Mouse (Mus musculus) neural tube, embryonic 12.5 days (tissue): ENCODE results near the gene Rgs9. TPM values are rescaled to one million over a fixed set of nuclear protein-coding genes. Genes with fewer than 3 reads are reported as not detected.
"Not testable (repeated sequence)": the region's sequence is repeated elsewhere in the genome, so short reads cannot be mapped to it uniquely, and the experiment has no call there.

Experiments
- ATAC-seq: fragments of 200-750 bp; cut with Nextera tagmentation; 2 replicates; pipeline ENCODE4 v1.8.0; 2017; ENCODE audit warnings: low read depth, mild to moderate bottlenecking, moderate TSS enrichment, moderate library complexity; ENCODE audit not compliant: low FRiP score
- H3K27ac ChIP-seq: fragments of 300-500 bp; sonication (generic); 2 replicates; pipeline ENCODE4 v1.5.1; 2016
- H3K27me3 ChIP-seq: fragments of 300-500 bp; sonication (generic); replicated peaks from 2 replicates; pipeline ENCODE4 v1.6.1; 2016; ENCODE audit warnings: mild to moderate bottlenecking
- H3K36me3 ChIP-seq: fragments of 300-500 bp; sonication (generic); 2 replicates; pipeline ENCODE4 v1.6.1; 2016; ENCODE audit warnings: mild to moderate bottlenecking
- H3K4me1 ChIP-seq: fragments of 300-500 bp; sonication (generic); 2 replicates; pipeline ENCODE4 v1.6.1; 2016
- H3K4me2 ChIP-seq: fragments of 300-500 bp; sonication (generic); replicated peaks from 2 replicates; pipeline ENCODE4 v1.6.1; 2016; ENCODE audit warnings: mild to moderate bottlenecking
- H3K4me3 ChIP-seq: fragments of 300-500 bp; sonication (generic); 2 replicates; pipeline ENCODE4 v1.5.1; 2016
- H3K9ac ChIP-seq: fragments of 300-500 bp; sonication (generic); 2 replicates; pipeline ENCODE4 v1.6.1; 2016; ENCODE audit warnings: mild to moderate bottlenecking
- H3K9me3 ChIP-seq: fragments of 300-500 bp; sonication (generic); 2 replicates; pipeline ENCODE4 v1.6.1; 2016; ENCODE audit warnings: mild to moderate bottlenecking
- WGBS: fragments of 180-500 bp; shearing (Covaris S2); methylation state at CpG from one replicate; pipeline ENCODE4 v1.1.7; 2016; 5-methylcytosine and 5-hydroxymethylcytosine counted together
- polyA plus RNA-seq: library from polyadenylated mRNA; unstranded; fragments of >200 nt; fragmentation: Nextera tagmentation; extraction: Ambion mirVana; gene quantifications from 2 replicates; pipeline ENCODE4 v1.2.1, GENCODE M21; 2016

Rgs9 gene
- 3.4 TPM in 2 replicates for polyA plus RNA-seq

DNA sequence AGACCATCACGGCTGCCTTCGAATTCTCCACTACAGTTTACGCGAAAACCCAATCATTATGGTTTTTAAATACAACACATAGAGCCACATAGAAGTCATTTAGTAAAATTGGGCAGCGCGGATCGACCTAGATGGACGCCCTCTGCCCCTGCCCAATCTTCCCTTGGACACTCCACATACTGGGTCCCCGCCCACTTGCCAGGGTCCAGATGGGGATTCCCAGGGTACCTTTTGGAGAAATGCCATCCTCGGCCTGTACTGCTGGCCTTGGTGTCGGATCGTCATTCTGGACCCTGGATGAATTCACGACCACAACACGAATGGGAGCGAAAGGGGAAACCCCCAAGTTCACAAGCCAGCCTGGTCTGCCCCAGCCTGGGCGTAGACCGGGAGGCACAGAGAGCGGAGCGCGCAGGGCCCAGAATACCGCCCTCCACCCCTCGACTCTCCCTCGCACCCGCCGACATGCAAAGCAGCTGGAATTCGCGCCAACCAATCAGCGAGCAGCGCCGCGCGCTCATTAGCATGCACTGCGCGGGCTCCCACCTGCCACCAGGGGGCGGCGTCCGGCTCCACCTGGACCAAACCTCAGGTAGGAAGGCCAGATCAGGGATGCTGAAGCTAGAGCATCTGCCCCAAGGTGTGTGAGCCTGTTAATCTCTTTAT is at the start of gene Rgs9:
Rgs9 (minus strand) TSS at position 420 of the 666 bp plus-strand sequence.
- H3K27ac ChIP-seq: no peak within 1 kb of the TSS

GRCm38 (mm10) chr11:109347242-109347959 is 49.5 kb upstream of the Rgs9 start:
- no peaks in the 10 kb centered on the region for H3K27me3 ChIP-seq
- no peak overlapping the region for H3K4me3 ChIP-seq
- WGBS: 82% methylated on average over 10 of the region's 10 CpGs
- H3K9me3 ChIP-seq: no peaks in the 10 kb centered on the region
- 0 out of 2 replicates have a peak, but pooled peaks have one; percentile 41 for ATAC-seq
- H3K27ac ChIP-seq: no peak overlapping the region
- H3K9ac ChIP-seq: no peak overlapping the region
- H3K4me2 ChIP-seq: no peak overlapping the region
- H3K4me1 ChIP-seq: 0 out of 2 replicates have a peak, but pooled peaks cover 5% of the 10 kb centered on the region
- H3K36me3 ChIP-seq: no peaks in the 10 kb centered on the region

More for the DNA sequence above, at the start of gene Rgs9:
- H3K27me3 ChIP-seq: 0 out of 2 replicates have a peak, but pooled peaks cover 3% of the 10 kb centered on the region
- peak; percentile 96 for ATAC-seq
- no peaks in the 10 kb centered on the region for H3K36me3 ChIP-seq
- H3K9me3 ChIP-seq: no peaks in the 10 kb centered on the region
- WGBS: 4% methylated on average over 37 of the region's 37 CpGs
- peak within 1 kb of the TSS; percentile 36; the same call in 1 of the 2 replicates for H3K9ac ChIP-seq
- peak within 1 kb of the TSS; percentile 39 for H3K4me3 ChIP-seq
- peak within 1 kb of the TSS; percentile 81 for H3K4me2 ChIP-seq
- peaks cover 4% of the 10 kb centered on the region for H3K4me1 ChIP-seq

DNA sequence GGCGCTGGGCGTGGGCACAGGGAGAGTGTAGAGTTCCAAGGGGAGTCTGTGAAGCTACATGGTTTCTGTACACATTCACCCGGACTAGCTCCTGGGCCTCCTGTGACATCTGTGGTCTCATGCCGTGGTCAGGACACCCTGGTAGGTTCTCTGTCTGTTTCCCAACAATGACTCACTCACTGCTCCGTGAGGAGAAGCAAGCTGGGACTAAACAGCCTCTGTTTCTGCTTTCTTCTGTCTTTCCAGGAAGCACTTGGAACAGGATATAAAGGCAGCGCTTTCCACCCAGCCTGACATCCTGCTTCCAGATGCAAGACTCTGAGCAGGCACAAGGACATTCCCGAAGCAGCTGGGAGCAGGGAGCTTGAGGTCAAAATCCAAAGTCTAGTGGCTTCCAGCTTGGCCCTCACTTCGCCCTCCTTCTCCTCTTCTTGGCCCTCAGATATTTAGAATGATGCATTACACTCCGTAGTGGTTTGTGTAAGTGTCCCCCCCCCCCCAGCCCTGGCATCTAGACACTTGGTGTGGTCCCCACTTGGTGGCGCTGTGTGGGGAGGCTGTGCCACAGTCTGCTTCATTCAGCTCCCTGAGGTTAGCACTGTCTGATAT is 46.2 kb upstream of the Rgs9 start:
- Histone ChIP-seq H3K27me3 (no peaks in the 10 kb centered on the region), H3K9ac (no peak overlapping the region), H3K4me1 (0 out of 2 replicates have a peak, but pooled peaks cover 5% of the 10 kb centered on the region), H3K4me3 (no peak overlapping the region), H3K36me3 (no peaks in the 10 kb centered on the region), H3K9me3 (no peaks in the 10 kb centered on the region), H3K27ac (no peak overlapping the region), H3K4me2 (no peak overlapping the region)
- 32% methylated on average over 10 of the region's 10 CpGs for WGBS
- no peak for ATAC-seq

DNA sequence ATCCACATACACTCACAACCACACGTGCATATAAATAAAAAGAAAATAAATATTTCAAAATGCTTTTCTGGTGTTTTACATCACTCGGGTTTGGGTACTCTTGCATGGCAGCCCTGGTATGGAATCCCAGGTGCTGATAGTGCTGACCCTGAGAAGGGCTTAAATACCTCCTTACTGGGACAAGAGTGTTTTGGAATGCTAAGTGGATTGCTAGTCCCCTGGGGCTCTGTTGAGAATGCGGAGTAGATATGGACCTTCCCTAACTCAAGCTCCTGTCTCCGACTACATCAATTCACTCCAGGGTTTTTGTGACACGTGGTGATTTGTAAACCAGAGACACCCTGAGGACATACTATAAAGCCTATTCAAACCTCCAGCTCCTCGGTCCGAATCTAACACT is 45.6 kb upstream of the Rgs9 start:
- Histone ChIP-seq H3K9ac (no peak overlapping the region), H3K9me3 (no peaks in the 10 kb centered on the region), H3K4me3 (no peak overlapping the region), H3K27ac (no peak overlapping the region), H3K4me2 (no peak overlapping the region), H3K36me3 (no peaks in the 10 kb centered on the region), H3K27me3 (no peaks in the 10 kb centered on the region), H3K4me1 (0 out of 2 replicates have a peak, but pooled peaks cover 5% of the 10 kb centered on the region)
- WGBS: 25% methylated on average over 7 of the region's 7 CpGs
- no peak for ATAC-seq

DNA sequence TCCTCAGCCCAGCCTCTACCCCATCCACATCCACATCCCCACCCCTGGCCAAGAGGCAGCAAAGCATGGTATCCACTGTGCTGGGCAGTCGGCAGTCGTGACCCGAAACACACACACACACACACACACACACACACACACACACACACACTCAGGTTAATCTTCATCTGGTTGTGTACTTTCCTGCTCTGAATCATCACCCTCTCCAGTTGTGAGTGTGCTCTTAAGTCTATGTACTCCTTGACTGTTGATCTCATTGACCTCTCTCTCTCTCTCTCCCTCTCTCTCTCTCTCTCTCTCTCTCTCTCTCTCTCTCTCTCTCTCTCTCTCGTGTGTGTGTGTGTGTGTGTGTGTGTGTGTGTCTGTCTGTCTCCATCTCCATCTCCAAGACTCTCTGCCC is 44.7 kb upstream of the Rgs9 start:
- H3K4me3 ChIP-seq, H3K4me1 ChIP-seq, H3K9ac ChIP-seq, H3K36me3 ChIP-seq, H3K27ac ChIP-seq, ATAC-seq, H3K27me3 ChIP-seq, H3K4me2 ChIP-seq, H3K9me3 ChIP-seq: not testable (repeated sequence)
- WGBS: 100% methylated on average over 2 of the region's 4 CpGs

DNA sequence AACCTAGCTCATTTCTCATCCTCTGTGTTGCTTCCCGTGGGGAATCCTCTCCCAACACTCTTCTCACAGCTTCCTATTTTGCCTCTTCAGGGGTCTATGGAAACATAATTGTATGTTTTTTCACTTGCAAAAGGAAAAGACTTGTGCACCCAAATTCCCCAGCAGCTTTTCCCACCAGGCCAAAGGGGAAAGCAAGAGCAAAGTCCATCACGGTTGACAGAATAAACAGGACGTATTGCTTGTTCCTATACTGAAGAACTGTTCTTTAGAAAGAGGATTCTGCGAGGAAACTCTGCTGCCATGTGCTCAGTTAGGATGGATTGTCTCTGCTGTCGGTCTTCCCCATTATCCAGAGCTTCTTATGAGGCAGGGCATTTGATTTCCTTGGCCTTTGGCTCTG is 42.6 kb upstream of the Rgs9 start:
- no peak overlapping the region for H3K4me2 ChIP-seq
- no peaks in the 10 kb centered on the region for H3K27me3 ChIP-seq
- no peaks in the 10 kb centered on the region for H3K9me3 ChIP-seq
- no peak overlapping the region for H3K27ac ChIP-seq
- no peak overlapping the region for H3K4me3 ChIP-seq
- 0 out of 2 replicates have a peak, but pooled peaks cover 5% of the 10 kb centered on the region for H3K4me1 ChIP-seq
- ATAC-seq: no peak
- no peaks in the 10 kb centered on the region for H3K36me3 ChIP-seq
- H3K9ac ChIP-seq: no peak overlapping the region
- 81% methylated on average over 5 of the region's 5 CpGs for WGBS

DNA sequence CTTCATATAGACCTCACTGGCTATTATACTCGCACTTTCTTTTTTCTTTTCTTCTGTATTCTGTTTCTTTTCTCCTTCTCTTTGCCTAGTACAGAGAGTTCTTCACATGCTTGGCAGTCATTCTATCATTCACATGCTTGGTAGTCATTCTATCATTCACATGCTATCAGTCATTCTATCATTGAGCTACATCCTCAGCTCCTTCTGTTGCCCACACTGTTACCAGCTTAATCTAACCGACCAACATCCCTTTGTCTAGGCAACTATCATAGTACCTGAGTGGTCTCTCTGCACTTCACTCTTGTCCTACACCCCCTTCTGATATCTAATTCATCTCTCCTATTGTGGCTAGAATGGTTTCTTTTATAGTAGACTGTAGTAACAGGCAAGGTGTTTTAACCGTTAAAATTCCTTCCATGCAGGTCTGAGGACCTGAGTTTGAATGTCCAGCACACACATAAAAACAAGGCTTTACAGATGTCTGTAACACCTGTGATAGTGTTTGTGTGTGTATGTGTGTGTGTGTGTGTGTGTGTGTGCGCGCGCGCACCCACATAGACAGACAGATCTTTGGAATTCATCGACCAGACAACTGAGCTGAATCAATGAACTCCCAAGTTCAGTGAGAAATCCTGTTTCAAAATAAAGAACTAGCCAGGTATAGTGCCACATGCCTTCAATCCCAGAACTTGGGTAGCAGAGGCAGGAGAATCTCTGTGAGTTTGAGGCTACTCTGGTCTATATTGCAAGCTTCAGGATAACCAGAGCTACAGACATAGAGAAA is 41.4 kb upstream of the Rgs9 start:
- Histone ChIP-seq H3K27me3 (no peaks in the 10 kb centered on the region), H3K36me3 (no peaks in the 10 kb centered on the region), H3K4me3 (no peak overlapping the region), H3K9ac (no peak overlapping the region), H3K4me2 (no peak overlapping the region), H3K4me1 (0 out of 2 replicates have a peak, but pooled peaks cover 5% of the 10 kb centered on the region), H3K9me3 (no peaks in the 10 kb centered on the region), H3K27ac (no peak overlapping the region)
- ATAC-seq: no peak
- 94% methylated on average over 8 of the region's 8 CpGs for WGBS

DNA sequence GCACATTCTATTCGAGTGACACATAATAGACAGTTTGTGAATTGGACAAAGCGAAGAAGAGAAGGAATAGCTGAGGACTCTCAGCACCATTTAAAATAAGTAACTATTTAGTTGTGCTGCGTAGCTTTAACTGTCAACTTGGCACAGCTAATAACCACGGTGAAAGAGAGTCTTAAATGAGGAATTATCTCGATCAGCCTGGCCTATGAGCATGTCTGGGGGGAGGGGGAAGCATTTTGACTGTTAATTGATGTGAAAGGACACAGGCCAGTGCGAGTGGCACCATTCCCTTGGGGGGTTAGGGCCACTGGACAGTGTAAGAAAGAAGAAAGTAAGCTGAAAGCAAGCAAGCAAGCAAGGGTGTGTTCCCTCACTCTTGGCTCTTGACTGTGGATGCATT is 38.0 kb upstream of the Rgs9 start:
- Histone ChIP-seq H3K27me3 (no peaks in the 10 kb centered on the region), H3K27ac (no peak overlapping the region), H3K4me1 (peaks cover 3% of the 10 kb centered on the region; the same call in 1 of the 2 replicates), H3K36me3 (no peaks in the 10 kb centered on the region), H3K4me3 (no peak overlapping the region), H3K4me2 (no peak overlapping the region), H3K9ac (no peak overlapping the region), H3K9me3 (no peaks in the 10 kb centered on the region)
- no peak for ATAC-seq
- 63% methylated on average over 6 of the region's 6 CpGs for WGBS

DNA sequence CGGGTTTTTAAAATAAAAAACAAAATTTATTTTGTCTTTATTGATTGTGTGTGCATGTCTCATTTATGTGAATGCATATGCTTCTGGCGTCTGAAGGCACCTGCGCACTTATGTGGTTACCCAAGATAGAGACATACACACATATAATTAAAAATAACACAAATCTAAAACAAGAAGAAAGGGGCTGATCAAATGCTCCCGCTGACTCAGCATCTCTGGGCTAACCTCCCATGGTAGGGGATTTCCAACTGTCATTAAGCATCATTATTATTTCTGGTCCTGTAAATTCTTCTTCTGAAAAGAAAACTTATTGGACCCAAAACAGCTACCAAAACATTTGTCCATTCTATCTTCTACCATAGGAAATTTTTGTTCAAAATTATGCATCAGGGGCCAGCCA is 36.8 kb upstream of the Rgs9 start:
- Histone ChIP-seq H3K27me3 (no peaks in the 10 kb centered on the region), H3K36me3 (no peaks in the 10 kb centered on the region), H3K9me3 (no peaks in the 10 kb centered on the region), H3K27ac (no peak overlapping the region), H3K9ac (no peak overlapping the region), H3K4me1 (peaks cover 3% of the 10 kb centered on the region; the same call in 1 of the 2 replicates), H3K4me3 (no peak overlapping the region), H3K4me2 (no peak overlapping the region)
- no peak for ATAC-seq
- 88% methylated on average over 4 of the region's 4 CpGs for WGBS

DNA sequence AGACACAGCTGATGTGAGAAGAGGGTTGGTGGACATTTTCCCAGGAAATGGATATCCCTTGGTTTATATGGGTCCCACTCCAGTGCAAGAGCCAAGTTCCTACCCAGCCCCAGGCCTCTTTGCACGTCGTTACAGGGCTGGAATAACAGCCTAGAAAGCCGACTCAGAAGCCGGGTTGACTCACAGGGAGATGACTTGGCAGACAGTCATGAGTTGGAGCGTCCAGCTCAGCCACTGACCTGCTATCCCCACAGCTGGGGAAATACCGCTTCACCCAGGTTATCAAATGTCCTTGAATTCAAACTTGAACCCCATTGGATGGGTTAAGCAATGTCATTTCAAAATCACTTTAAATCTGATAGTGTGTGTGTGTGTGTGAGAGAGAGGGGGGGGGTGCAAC is 34.8 kb upstream of the Rgs9 start:
- Histone ChIP-seq H3K9me3 (no peaks in the 10 kb centered on the region), H3K4me2 (no peak overlapping the region), H3K9ac (no peak overlapping the region), H3K27me3 (no peaks in the 10 kb centered on the region), H3K36me3 (no peaks in the 10 kb centered on the region), H3K4me3 (no peak overlapping the region), H3K4me1 (peaks cover 3% of the 10 kb centered on the region; the same call in 1 of the 2 replicates), H3K27ac (no peak overlapping the region)
- ATAC-seq: no peak
- WGBS: 77% methylated on average over 6 of the region's 6 CpGs

GRCm38 (mm10) chr11:109331424-109331824 is 33.5 kb upstream of the Rgs9 start:
- no peaks in the 10 kb centered on the region for H3K9me3 ChIP-seq

More at GRCm38 (mm10) chr11:109331424-109331824, 33.5 kb upstream of the Rgs9 start:
- H3K27ac ChIP-seq: no peak overlapping the region
- 0 out of 2 replicates have a peak overlapping the region, but pooled peaks have one; percentile 6 for H3K9ac ChIP-seq
- no peaks in the 10 kb centered on the region for H3K27me3 ChIP-seq
- 11% methylated on average over 6 of the region's 6 CpGs for WGBS
- no peak overlapping the region for H3K4me3 ChIP-seq
- peaks cover 3% of the 10 kb centered on the region; the same call in 1 of the 2 replicates for H3K4me1 ChIP-seq
- H3K36me3 ChIP-seq: no peaks in the 10 kb centered on the region
- peak overlapping the region; percentile 51 for H3K4me2 ChIP-seq
- ATAC-seq: peak; percentile 94
